Mouse (Mus musculus) intestine, embryonic 14.5 days (tissue): ENCODE data around the gene Tkfc. TPM values are rescaled to one million over a fixed set of nuclear protein-coding genes. Genes with fewer than 3 reads are reported as not detected.
"Not testable (repeated sequence)": the region's sequence is repeated elsewhere in the genome, so short reads cannot be mapped to it uniquely, and the experiment has no call there.

Source experiments
- ATAC-seq: fragments of 200-750 bp; cut with Nextera tagmentation; replicated peaks from 2 replicates; pipeline ENCODE4 v1.8.0; 2017; ENCODE audit warnings: low read depth, moderate number of reproducible peaks, moderate TSS enrichment, moderate library complexity; ENCODE audit not compliant: low FRiP score, low TSS enrichment
- DNase-seq: peaks from one replicate; pipeline ENCODE4 v3.0.0-alpha.2; 2018; ENCODE audit warnings: low spot score
- H3K27ac ChIP-seq: fragments of 300-500 bp; sonication (generic); 2 replicates; pipeline ENCODE4 v1.5.1; 2014; ENCODE audit warnings: low read depth, mild to moderate bottlenecking, control low read depth
- H3K27me3 ChIP-seq: fragments of 300-500 bp; sonication (generic); replicated peaks from 2 replicates; pipeline ENCODE4 v1.6.1; 2014; ENCODE audit warnings: low read length, control low read depth; ENCODE audit not compliant: control insufficient read depth, insufficient read depth
- H3K36me3 ChIP-seq: fragments of 300-500 bp; sonication (generic); 2 replicates; pipeline ENCODE4 v1.6.1; 2014; ENCODE audit warnings: low read length, control low read depth; ENCODE audit not compliant: control insufficient read depth, insufficient read depth
- H3K4me1 ChIP-seq: fragments of 300-500 bp; sonication (generic); replicated peaks from 2 replicates; pipeline ENCODE4 v1.6.1; 2014; ENCODE audit warnings: low read length, control low read depth, mixed read lengths; ENCODE audit not compliant: control insufficient read depth, insufficient read depth
- H3K4me2 ChIP-seq: fragments of 300-500 bp; sonication (generic); 2 replicates; pipeline ENCODE4 v1.6.1; 2014; ENCODE audit warnings: low read length
- H3K4me3 ChIP-seq: fragments of 300-500 bp; sonication (generic); 2 replicates; pipeline ENCODE4 v1.5.1; 2014; ENCODE audit warnings: low read depth, low read length, control low read depth, mixed read lengths
- H3K9ac ChIP-seq: fragments of 300-500 bp; sonication (generic); 2 replicates; pipeline ENCODE4 v1.6.1; 2014; ENCODE audit warnings: mild to moderate bottlenecking, low read length
- H3K9me3 ChIP-seq: fragments of 300-500 bp; sonication (generic); 2 replicates; pipeline ENCODE4 v1.6.1; 2016; ENCODE audit warnings: low read length, control low read depth; ENCODE audit not compliant: control insufficient read depth
- WGBS: fragments of 180-500 bp; shearing (Covaris S2); extraction: QIAGEN DNeasy Blood & Tissue Kit; methylation state at CpG from one replicate; pipeline ENCODE4 v1.1.7; 2014; 5-methylcytosine and 5-hydroxymethylcytosine counted together
- polyA plus RNA-seq: library from polyadenylated mRNA; unstranded; fragments of >200 nt; fragmentation: Nextera tagmentation; extraction: Ambion mirVana; gene quantifications from 2 replicates; pipeline ENCODE4 v1.2.1, GENCODE M21; 2014

The Tkfc gene
- polyA plus RNA-seq, 1 experiment from 2014 or later, result 22.3 TPM

- not testable (repeated sequence) for H3K9ac ChIP-seq, H3K9me3 ChIP-seq, H3K4me3 ChIP-seq, H3K36me3 ChIP-seq, ATAC-seq, H3K27ac ChIP-seq, DNase-seq, H3K27me3 ChIP-seq, H3K4me2 ChIP-seq
- peaks cover 13% of the 10 kb centered on the region for H3K4me1 ChIP-seq
- WGBS, result 77% methylated on average over 4 of the region's 4 CpGs
Observed at GRCm38 (mm10) chr19:10557837-10558375, 47.5 kb downstream of the Tkfc start.

GRCm38 (mm10) chr19:10557430-10557829, 48.0 kb downstream of the Tkfc start:
- H3K9ac ChIP-seq, result no peak overlapping the region
- no peaks in the 10 kb centered on the region for H3K27me3 ChIP-seq
- WGBS, result 79% methylated on average over 2 of the region's 2 CpGs
- H3K4me2 ChIP-seq, result no peak overlapping the region
- H3K27ac ChIP-seq, result no peak overlapping the region
- peaks cover 13% of the 10 kb centered on the region for H3K4me1 ChIP-seq
- H3K4me3 ChIP-seq, result no peak overlapping the region
- H3K36me3 ChIP-seq, result no peaks in the 10 kb centered on the region; the same call in 1 of the 2 replicates
- DNase-seq, result no peak
- ATAC-seq, result no peak
- no peaks in the 10 kb centered on the region for H3K9me3 ChIP-seq

- no peak for ATAC-seq
- Histone ChIP-seq H3K36me3 (peaks cover 3% of the 10 kb centered on the region; the same call in 1 of the 2 replicates), H3K9me3 (no peaks in the 10 kb centered on the region), H3K4me1 (peaks cover 13% of the 10 kb centered on the region), H3K27ac (no peak overlapping the region), H3K4me2 (no peak overlapping the region), H3K27me3 (no peaks in the 10 kb centered on the region), H3K4me3 (no peak overlapping the region), H3K9ac (no peak overlapping the region)
- 79% methylated on average over 2 of the region's 2 CpGs for WGBS
- DNase-seq, result no peak
Observed at GRCm38 (mm10) chr19:10557001-10557400, 48.5 kb downstream of the Tkfc start.

GRCm38 (mm10) chr19:10555624-10556510, 49.6 kb downstream of the Tkfc start, which contains the start of gene Tmem216:
Gene Tmem216, minus strand, starts transcription at chr19:10556238.
- Histone ChIP-seq H3K4me1 (peaks cover 13% of the 10 kb centered on the region), H3K9ac (peak within 1 kb of the TSS; percentile 54), H3K27ac (peak within 1 kb of the TSS; percentile 64), H3K4me3 (peak within 1 kb of the TSS; percentile 65), H3K27me3 (no peaks in the 10 kb centered on the region), H3K36me3 (peaks cover 15% of the 10 kb centered on the region), H3K4me2 (peak within 1 kb of the TSS; percentile 86), H3K9me3 (no peaks in the 10 kb centered on the region)
- DNase-seq, result peak; percentile 85
- ATAC-seq, result peak; percentile 98
- WGBS, result 2% methylated on average over 43 of the region's 43 CpGs

- H3K4me2 ChIP-seq, result no peak overlapping the region
- no peaks in the 10 kb centered on the region for H3K9me3 ChIP-seq
- no peaks in the 10 kb centered on the region for H3K27me3 ChIP-seq
- ATAC-seq, result no peak
- no peak overlapping the region for H3K27ac ChIP-seq
- 91% methylated on average over 5 of the region's 5 CpGs for WGBS
- no peak overlapping the region for H3K9ac ChIP-seq
- no peak for DNase-seq
- no peaks in the 10 kb centered on the region for H3K4me1 ChIP-seq
- peaks cover 95% of the 10 kb centered on the region for H3K36me3 ChIP-seq
- no peak overlapping the region for H3K4me3 ChIP-seq
Observed at GRCm38 (mm10) chr19:10539454-10539853, 66.0 kb downstream of the Tkfc start.

Other genes with a start within 250 kb of the Tkfc start
- 1.5 TPM in 2 replicates for gene Syt7, start 216.6 kb downstream of the Tkfc start, polyA plus RNA-seq
- 0.35 and 0.60 TPM in 2 replicates for gene Lrrc10b, start 148.2 kb downstream of the Tkfc start, polyA plus RNA-seq
- 0.14 TPM in 1 of 2 replicates, not detected in the other for gene Ppp1r32, start 122.7 kb downstream of the Tkfc start, polyA plus RNA-seq
- gene Cpsf7, start 80.4 kb downstream of the Tkfc start, polyA plus RNA-seq, result 51.0 and 55.1 TPM in 2 replicates
- gene Sdhaf2, start 79.5 kb downstream of the Tkfc start, polyA plus RNA-seq, result 61.9 and 62.5 TPM in 2 replicates
- gene Tmem216, start 49.4 kb downstream of the Tkfc start, polyA plus RNA-seq, result 46.0 and 46.9 TPM in 2 replicates
- 18.0 and 19.4 TPM in 2 replicates for gene Cyb561a3, start 28.5 kb downstream of the Tkfc start, polyA plus RNA-seq
- 35.9 and 38.5 TPM in 2 replicates for gene Tmem138, start 28.3 kb downstream of the Tkfc start, polyA plus RNA-seq
- 324 and 358 TPM in 2 replicates for gene Ddb1, start 327 bp downstream of the Tkfc start, polyA plus RNA-seq
- gene Vwce, start 28.6 kb upstream of the Tkfc start, polyA plus RNA-seq, result 1.5 and 2.8 TPM in 2 replicates
- gene Pga5, start 72.4 kb upstream of the Tkfc start, polyA plus RNA-seq, result 0.34 TPM in 1 of 2 replicates, not detected in the other
- gene Vps37c, start 83.1 kb upstream of the Tkfc start, polyA plus RNA-seq, result 27.8 and 31.1 TPM in 2 replicates
- 0.08 TPM in 1 of 2 replicates, not detected in the other for gene Cd5, start 133.3 kb upstream of the Tkfc start, polyA plus RNA-seq
- gene Cd6, start 224.4 kb upstream of the Tkfc start, polyA plus RNA-seq, result 0.11 TPM in 1 of 2 replicates, not detected in the other
- gene Slc15a3, start 234.1 kb upstream of the Tkfc start, polyA plus RNA-seq, result 0.39 and 0.53 TPM in 2 replicates